Mouse (Mus musculus): ENCODE measurements around the gene Gm37240.

Gene Gm37240

DNA sequence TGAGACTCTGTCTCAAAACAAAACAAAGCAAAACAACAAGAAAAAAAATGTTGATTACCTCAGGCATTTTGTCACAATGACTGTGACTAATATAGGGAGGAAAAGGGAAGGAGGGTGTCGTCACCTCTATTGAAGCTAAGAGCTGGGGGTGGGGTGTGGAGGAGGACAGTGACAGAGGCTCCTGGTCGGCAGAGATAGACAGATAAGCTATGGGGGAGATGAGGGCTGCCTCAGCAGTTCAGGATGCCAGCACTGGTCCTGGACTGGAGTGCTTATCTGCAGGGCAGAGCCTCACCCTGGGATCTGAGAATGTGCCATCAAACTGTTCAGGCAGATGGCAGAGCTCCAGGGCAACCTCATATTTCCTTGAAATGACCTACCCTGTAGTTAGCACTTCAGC, 1115.3 kb downstream of the Gm37240 start:
- in situ Hi-C loops (cut with MboI), result no loop called here

DNA sequence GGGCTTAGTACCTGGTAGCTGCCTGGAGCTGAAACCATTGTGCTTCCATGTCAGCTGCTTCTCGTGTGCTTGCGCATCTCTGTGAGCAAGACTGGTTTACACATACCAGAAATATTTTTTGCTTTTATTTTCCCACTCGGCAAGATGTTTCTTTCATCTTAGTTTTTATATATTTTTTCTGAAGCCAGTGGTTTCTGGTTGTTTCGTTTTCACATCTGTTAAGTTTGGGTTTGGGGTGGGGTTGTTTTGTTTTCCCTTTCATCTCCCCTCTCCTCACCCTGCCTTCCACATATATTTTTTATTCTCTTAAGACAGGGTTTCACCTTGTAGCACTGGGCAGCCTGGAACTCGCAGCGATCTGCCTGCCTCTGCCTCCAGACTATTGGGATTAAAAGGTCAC, 1116.8 kb downstream of the Gm37240 start:
- in situ Hi-C loops (cut with MboI), result no loop called here

DNA sequence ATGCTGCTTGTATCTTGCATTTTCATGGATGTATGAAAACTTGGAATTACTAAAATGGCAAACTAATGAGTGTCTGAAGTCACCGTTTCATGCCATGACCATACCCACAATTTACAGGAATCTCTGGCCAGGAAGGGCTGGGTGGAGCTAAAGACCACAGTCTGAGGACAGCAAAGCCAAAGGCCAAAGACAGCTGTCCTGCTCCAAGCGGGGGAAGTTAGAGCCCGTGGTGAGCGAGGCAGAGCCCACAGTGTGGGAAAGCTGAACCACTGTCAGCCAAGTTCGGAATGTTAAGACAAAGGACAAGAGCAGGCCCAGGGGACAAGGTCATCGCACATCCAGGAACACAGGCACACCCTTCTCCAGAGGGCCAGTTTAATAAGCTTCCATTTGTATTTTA, 1117.9 kb downstream of the Gm37240 start:
- in situ Hi-C loops (cut with MboI), result no loop called here

DNA sequence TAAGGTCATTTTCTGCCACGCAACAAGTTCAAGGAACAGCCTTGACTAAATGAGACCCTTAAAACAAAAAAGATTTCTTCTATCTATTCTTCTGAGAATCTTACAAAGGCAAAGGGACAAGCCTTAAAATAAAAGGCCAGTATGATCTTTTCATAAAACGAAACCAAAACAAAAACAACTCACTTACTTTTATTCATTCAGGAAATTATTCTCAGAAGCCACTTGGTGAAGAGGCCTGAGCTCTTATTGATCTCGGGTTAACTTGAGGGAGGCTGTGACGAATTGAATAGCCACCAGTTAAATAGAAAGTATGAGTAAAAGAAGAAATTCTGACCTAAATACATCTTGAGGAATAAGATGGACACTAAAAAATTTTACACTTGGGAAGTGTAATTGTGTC, 1118.4 kb downstream of the Gm37240 start:
- in situ Hi-C loops (cut with MboI), result no loop called here

DNA sequence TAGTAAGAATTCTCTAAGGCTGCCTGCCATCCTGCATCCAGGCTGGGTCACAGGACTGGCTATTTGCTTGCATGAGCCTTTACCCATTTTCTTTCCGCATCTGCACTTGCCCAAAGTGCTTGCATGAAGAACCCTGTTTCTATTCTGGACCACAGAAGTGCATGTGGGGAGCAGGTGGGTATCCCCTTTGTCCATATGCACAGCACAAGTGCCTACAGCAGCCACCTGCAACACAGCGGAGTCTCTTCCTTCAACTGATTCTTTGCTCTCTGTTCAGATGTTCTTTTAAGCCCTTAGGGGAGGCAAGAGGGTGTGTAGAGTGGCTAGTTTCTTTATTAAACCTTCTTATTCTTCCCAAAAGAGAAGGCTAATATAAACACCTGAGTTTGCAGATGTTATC, 1133.5 kb downstream of the Gm37240 start:
- in situ Hi-C loops (cut with MboI), result no loop called here

DNA sequence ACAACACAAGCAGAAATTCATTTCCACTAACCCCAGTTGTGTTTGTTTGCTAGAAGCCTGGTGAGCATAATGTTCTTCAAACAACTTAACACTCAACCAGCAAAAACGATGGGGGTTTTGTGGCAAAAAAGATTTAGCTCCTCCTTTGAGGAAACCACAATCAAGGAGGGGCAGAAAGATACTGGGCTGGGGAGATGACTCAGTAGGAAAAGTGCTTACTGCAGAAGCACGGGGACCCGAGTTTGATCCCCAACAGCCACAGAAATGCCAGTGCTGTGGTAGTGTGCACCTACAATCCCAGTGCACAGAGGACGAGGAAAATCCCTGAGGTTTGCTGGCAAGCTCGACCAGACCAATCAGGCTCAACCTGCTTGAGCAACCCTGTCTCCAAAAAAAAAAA, 1138.1 kb downstream of the Gm37240 start:
- in situ Hi-C loops (cut with MboI), result no loop called here

DNA sequence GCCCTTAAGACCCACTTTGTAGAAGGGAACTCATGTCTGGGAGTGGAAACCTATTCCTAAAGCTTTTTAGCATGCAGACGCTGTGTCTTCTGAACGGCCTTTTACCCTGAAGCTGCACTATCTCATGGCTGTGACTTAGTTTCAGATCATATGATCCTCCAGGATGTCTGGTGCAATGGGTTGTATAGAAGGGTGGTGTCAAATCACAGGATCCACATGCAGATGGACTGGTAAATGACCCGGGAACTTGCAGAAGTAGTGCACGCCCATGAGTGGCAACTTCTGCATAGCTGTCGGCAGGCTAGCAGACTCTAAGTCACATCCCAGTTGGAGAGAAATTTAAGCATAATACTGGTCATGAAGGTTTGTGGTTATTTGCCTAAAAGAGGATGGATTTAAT, 1139.2 kb downstream of the Gm37240 start:
- in situ Hi-C loops (cut with MboI), result no loop called here

DNA sequence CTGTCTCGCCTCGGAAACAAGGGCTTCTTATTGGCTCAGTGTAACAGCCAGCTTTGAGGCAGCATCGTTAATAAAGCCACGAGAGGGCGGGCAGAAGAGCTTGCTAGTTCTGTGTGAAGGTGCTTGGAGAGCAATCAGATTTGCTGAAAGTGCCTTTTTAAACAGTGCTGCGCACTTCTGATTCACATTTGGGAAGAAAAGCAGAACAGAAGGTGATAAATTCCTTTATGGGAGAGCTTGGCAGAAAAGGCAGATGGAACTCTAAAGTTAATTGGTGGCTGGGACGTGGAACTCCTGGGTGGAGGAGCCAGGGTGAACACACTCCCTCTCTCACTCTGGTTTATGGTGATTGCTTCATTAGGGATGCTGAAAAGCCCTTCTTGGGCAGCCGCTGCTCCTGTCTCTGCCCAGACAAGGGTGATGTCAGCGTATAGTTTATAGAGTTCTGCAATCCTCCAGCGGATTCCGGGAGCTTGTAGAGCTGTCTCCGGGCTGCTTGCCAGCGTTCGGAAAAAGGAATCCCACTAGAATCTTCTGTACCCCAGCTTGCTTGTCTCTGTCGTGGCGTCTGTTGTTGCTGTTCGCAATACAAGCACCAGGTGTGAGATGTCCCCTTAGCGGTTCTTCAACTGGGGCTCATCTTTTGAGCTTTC, 1141.7 kb downstream of the Gm37240 start:
- in situ Hi-C loops (cut with MboI), result no loop called here

DNA sequence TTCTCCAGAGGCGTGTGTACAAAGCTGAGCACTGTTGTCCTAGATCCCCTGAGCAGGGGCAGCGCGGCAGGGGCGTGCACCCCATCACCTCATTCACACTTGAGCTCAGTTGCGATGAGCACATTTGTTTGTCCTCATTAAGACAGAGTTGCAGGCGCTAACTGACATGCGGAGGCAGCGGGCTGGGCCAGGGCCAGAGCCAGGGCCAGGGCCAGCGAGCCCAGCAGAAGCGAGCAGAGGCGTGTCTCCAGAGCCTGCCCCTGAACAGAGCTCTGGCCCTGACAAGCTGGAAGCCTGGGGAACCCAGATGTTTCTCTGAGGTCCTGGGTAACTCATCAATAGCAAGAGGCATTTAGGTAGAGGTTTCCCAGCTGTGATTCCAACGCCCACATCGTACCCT, 1142.6 kb downstream of the Gm37240 start:
- in situ Hi-C loops (cut with MboI), result no loop called here

DNA sequence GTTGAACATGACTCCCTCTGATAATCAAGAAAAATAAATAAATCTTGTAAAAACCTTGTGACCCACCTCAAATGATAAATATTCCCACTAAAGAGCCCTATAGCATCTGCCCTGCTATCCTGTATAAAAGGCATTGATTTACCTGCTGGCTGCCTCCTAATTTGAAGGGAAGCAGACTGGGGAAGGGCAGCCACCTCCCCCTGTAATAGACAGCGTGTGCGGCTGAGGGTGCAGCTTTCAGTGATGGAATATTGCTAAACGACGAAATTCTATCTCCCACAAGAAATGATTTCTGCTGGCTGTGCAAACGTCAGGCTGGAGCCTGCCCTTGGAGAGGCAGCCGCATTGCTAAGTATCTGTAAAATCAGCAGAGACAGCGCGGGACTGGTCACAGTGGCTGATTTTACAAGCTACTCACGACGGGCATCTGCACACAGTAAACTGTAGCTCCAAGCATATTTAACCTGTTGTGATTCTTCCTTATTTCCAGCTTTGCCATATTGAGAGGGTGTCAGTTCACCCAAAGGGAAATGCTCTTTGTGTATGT, 1147.2 kb downstream of the Gm37240 start:
- in situ Hi-C loops (cut with MboI), result no loop called here

DNA sequence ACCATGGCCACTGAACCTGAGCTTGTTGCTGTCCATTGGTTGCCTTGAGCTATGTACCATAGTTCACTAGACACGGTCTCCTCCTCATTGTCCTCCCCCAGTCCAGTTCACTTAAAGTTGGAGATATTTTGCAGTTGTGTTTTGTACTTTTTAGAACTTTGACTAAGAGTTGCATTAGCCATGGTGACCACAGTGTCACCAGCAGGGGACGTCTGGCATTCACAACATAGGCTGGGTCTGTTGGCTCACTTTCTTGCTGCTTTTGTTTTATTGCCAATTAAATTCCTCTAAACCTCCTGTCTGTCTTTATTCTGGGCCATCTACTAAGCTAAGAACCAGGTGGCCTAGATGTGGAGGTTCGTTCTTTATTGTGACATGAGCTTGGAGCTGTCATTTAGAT, 1150.2 kb downstream of the Gm37240 start:
- in situ Hi-C loops (cut with MboI), result no loop called here

DNA sequence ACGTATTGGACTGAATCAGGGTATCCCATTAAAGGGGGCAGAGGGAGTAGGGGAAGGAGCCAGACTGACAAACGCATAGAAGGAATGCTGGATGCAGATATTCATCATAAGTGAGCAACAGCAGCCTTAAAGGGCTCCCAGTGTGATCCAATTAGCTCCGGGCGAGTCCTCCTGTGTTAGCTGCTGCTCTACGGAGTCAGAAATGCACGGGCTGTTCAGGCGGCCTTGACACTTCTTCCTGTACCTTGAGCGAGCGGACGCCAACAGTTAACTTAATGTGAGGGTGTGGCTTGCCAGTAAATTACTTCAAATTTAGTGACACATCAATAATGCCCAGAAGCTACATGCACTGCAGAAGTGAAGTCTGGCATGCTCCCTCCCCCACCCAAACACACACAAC, 1151.6 kb downstream of the Gm37240 start:
- in situ Hi-C loops (cut with MboI), result no loop called here

DNA sequence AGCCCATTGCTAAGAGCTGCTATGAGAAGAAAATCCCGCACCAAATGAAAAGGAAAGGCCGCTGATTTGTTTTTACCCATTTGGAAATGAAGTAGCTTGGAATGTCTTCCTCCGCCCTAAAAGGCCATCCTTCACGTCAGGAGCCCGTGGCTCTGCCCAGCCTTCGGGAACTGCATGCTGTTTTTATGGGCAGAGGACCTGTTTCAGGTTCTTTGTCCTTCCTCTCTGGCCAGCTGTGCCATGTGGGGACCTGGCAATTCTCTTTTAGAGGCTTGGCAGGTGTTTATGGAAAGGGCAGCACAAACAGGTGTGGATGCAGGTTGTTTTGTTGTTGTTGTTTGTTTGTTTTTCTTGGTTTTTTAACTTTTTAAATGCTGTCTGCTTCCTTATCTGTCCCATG, 1154.8 kb downstream of the Gm37240 start:
- in situ Hi-C loops (cut with MboI), result no loop called here

DNA sequence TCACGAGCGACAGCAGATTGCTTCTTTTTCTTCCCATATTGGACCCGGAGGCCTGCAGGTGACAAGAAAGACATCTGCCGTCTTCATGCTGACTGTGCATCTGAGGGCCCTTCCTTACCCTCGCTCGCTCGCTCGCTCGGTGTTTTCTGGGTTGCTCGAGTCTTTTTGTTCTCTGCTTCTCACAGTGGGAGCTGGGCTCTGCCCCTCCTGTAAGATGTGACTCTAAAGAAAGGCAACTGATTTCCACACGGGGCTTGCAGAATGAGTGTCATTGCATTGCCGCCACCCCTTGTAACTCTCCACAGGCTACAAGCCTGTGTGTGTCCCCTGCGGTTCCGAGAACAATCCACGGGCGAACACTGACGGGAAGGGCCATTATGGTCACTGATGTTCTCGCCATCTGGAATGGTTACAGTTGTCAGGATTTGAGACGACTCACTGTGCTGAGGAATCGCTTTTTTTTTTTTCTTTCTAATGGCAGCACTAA, 1155.3 kb downstream of the Gm37240 start:
- in situ Hi-C loops (cut with MboI), result no loop called here

DNA sequence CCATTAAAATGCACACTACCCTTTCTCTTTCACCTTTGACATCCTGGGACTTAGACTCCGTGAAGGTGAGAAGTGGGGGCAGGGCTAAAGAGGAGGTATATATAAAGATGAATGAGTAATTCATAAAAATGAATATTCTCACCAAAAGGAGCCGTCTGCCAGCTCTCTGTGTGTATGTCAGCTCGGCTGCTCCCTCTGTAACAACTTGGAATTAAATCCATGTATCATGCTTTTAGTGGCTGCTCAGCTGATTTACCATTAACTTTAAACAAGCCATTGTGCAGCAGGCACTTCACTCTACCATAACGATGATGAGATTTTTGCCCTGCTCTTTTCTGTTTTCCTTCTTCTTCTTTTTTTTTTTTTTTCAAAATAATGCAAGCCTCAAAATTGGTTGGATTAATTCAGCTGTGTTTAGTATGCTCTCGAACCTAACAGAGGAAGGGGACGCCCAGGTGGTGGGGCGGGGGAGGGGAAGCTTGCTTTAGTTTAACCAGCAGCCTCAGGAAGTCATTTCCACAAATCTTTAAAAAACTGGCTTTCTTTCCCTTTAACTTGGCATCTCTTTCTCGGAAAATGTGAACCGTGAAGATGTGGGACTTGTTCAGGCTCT, 1155.8 kb downstream of the Gm37240 start:
- in situ Hi-C loops (cut with MboI), result no loop called here

DNA sequence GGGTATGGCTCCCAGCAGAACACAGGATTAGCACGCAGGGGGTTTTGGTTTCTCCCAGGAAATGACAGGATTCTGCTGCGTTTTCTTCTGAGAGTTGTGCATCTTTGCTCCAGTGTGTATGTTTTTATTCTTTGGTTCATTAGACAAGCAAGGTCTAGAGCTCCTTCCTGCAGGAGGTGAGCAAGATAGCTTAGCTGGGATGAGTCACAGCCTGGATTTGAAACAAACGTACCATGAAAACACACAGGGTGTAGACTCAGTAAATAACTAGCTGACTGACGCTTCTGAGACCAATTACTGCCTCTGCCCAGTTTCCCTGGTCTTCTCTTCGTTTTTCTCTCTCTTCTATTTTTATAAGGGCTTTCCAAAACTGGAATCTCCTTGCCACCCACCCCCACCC, 1156.3 kb downstream of the Gm37240 start:
- in situ Hi-C loops (cut with MboI), result no loop called here

DNA sequence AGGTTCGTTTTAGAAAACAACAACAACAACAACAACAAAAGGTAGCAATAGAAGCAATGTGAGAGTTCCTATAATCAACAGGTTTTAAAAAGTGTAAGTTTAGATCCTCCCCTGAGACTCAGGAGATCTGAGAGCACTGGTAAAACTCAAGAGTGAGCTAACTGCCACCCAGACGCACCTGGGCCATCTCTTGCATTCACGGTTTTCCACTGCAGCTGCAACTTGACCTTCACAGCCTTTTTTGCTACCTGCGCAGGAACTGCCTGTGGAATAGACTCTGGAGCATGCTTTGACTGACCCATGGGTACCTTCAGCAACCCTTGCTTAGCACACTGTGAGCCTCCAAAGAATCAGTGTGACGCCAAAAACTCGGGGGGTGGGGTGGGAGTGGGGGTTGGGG, 1157.5 kb downstream of the Gm37240 start:
- in situ Hi-C loops (cut with MboI), result no loop called here

DNA sequence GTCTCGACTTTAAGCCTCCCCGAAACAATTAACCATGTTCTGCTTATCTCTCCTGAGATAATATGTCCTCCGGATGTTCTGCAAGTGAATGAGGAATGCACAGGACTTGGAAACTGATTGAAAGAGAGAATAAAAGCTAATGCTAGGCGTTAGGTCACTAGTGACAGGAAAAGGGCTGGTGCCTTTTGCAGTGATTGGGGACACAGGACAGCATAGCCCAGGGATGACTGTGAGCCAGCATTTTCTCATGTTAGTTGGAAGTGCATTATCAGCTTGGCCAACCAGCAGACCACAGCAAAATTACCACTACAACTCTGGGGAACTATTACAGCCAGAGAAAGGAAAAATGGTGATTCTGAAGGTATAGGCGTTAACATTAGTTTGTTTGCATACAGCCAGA, 1163.3 kb downstream of the Gm37240 start:
- in situ Hi-C loops (cut with MboI), result no loop called here

DNA sequence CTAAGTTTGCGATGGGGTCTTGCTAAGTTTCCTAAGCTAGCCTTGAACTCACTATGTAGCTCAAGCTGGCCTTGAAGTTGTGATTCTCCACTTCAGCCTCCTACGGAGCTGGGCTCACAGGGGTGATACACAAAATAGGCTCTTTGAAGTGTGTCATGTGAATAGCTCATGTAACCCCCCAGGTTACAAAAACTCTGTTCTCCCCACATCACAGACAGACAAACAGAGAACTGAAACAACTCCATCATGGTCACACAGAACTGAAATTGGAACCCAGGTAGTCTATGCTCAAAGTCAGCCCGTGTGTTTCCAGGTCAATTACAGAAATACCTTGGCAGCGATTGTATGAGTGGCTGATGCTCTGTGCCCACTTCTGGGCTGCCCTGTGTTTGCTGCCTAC, 1164.6 kb downstream of the Gm37240 start:
- in situ Hi-C loops (cut with MboI), result no loop called here

DNA sequence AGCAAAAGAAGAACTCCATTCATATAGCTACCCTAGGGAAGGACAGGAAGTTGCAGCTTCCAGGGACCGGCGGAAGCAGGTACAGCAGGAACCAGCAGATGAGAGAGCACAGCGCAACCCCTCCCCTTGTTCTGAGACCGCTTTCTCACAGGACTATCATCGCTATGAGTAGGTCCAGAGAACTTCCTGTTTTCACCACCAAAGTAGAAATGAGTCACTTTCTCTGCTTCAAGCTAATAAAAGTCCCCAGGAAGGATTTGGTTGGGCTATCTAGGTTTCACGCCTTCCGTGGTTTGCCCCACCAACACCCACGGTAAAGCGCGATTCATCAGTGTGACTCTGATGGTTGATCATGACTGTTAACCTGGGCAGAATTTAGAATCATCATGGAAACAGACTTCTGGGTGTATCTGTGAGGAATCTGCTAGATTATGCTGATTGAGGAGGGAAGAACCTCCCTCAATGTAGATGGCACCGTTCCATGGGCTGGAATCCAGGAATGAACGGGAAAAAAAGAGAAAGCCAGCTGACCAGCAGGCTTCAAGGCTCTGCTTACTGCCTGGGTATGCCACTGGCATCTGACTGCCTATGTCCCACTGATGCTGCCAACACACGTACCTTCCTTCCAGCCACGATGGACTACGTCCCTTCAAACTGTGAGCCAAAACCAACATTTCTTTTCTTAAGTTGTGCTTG, 1172.1 kb downstream of the Gm37240 start:
- in situ Hi-C loops (cut with MboI), result no loop called here

DNA sequence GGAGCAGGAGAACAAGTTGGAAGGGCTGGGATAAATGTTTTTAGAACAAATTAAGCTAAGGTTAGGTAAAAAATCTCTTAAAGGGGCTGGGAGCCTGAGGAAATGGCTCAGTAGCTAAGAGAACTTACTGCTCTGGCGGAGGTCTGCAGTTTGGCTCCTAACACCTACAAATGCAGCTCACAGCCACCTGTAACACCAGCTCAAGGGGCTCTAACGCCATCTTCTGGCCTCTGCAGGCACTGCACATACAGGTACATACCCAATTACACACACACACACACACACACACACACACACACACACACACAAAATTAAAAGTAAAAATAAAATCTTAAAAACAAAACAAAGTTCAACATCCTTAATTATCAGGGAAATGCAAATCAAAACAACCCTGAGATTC, 1174.4 kb downstream of the Gm37240 start:
- in situ Hi-C loops (cut with MboI), result no loop called here

DNA sequence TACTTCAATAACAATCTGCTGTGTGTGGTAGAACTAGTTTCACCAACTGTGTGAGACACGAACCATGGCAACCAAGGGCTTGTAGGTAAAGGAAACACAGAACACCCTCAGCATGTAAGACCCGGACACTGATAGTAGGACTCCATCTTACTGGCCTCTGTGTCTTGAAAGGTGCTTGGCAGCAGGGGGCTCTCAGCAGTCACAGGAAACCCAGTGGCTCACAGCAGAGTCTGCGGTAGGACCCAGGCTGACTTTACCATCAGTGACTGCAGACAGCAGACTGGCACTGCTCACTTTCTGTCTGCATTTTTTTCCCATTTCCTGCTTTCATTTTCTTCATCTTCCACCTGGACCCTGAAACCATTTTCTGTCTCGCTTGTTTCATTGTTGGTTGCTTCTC, 1176.6 kb downstream of the Gm37240 start:
- in situ Hi-C loops (cut with MboI), result no loop called here

DNA sequence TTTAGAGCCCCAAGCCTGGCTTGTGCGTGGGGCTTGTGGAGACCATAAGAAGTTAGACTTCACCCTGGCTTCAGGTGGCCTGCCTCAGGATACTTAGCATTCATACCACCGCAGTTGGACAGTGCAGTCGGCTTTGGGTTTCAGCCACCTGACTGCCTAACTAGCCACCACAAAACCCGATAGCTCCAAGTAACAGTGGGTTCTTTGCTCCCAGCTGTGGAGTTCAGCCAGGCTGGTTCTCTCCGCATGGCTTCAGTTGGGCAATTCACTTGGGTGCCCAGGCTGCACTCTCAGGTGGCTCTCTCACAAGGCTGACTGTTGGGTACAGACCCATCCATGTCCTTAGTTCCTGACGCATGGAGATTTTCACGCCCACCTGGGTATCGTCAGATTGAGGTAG, 1177.4 kb downstream of the Gm37240 start:
- in situ Hi-C loops (cut with MboI), result no loop called here

Data from mature B cell (primary cell).